Mouse (Mus musculus): ENCODE measurements around the gene Eif4a1. TPM values are rescaled to one million over a fixed set of nuclear protein-coding genes. Genes with fewer than 3 reads are reported as not detected.

The Eif4a1 gene
- polyA plus RNA-seq, 1 experiment from 2014 or later = 291 TPM

GRCm38 (mm10) chr11:69662213-69662966 lies 9.8 kb downstream of the Eif4a1 start, which contains the start of gene Mpdu1:
TSS of gene Mpdu1 (minus strand) at chr11:69662642.
- under 1% methylated on average over 48 of the region's 48 CpGs for WGBS
- 0 out of 2 replicates have a peak, but pooled peaks cover 8% of the 10 kb centered on the region for H3K4me1 ChIP-seq (replicated peaks; ENCODE audit: control insufficient read depth, insufficient read depth, low read length)

DNA sequence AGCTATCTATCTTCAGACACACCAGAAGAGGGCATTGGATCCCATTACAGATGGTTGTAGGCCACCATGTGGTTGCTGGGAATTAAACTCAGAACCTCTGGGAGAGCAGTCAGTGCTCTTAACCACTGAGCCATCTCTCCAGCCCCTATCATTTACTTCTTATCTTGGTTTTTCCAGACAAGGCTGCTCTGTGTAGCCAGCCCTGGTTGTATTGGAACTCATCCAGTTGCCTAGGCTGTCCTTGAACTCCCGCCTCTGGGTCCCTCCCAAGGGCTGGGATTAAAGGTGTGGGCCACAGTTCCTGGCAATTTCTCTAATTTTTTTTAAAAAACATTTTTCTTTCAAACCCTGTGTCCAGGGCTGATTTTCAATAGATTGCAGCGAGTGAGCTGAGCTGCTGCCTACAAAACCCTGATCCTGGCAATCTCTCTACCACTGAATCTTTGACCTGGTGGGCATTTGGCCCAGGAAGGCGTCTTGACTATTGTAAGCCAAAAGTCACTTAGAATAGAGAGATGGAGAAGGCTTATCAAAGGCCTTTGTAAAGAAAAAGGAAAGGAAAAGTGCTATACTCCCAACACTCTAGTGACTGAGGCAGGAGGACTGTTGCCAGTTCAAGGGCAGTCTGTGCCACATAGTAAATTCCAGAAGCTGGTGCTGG lies 10.9 kb downstream of the Eif4a1 start:
- no peak for TF ChIP-seq CTCF (IDR thresholded peaks at IDR 0.05; ENCODE audit: low read depth)
- no peak overlapping the region for H3K27ac ChIP-seq (ENCODE audit: low read depth, low read length)
- H3K27me3 ChIP-seq (replicated peaks; ENCODE audit: control insufficient read depth, insufficient read depth, low read length) = no peaks in the 10 kb centered on the region
- peak overlapping the region; percentile 50; the same call in 1 of the 2 replicates for H3K4me3 ChIP-seq (ENCODE audit: low read depth, low read length)
- peak overlapping the region; percentile 64 for H3K4me2 ChIP-seq (replicated peaks; ENCODE audit: low read depth)
- no peaks in the 10 kb centered on the region for H3K9me3 ChIP-seq (ENCODE audit: control insufficient read depth)
- H3K4me1 ChIP-seq (replicated peaks; ENCODE audit: control insufficient read depth, insufficient read depth, low read length) = 0 out of 2 replicates have a peak, but pooled peaks cover 8% of the 10 kb centered on the region
- no peak overlapping the region for H3K9ac ChIP-seq (ENCODE audit: low read depth, low read length)
- WGBS = 49% methylated on average over 3 of the region's 3 CpGs
- H3K36me3 ChIP-seq (ENCODE audit: control insufficient read depth, insufficient read depth) = peaks cover 55% of the 10 kb centered on the region
- ATAC-seq = no peak

More at GRCm38 (mm10) chr11:69662213-69662966, 9.8 kb downstream of the Eif4a1 start, which contains the start of gene Mpdu1:
- Histone ChIP-seq H3K27me3 (replicated peaks; ENCODE audit: control insufficient read depth, insufficient read depth, low read length) (no peaks in the 10 kb centered on the region), H3K36me3 (ENCODE audit: control insufficient read depth, insufficient read depth) (peaks cover 52% of the 10 kb centered on the region), H3K9ac (ENCODE audit: low read depth, low read length) (peak within 1 kb of the TSS; percentile 63), H3K27ac (ENCODE audit: low read depth, low read length) (peak within 1 kb of the TSS; percentile 93), H3K9me3 (ENCODE audit: control insufficient read depth) (no peaks in the 10 kb centered on the region), H3K4me3 (ENCODE audit: low read depth, low read length) (peak within 1 kb of the TSS; percentile 50), H3K4me2 (replicated peaks; ENCODE audit: low read depth) (peak within 1 kb of the TSS; percentile 64)
- peak; percentile 72 for TF ChIP-seq CTCF (IDR thresholded peaks at IDR 0.05; ENCODE audit: low read depth)
- ATAC-seq = peak; percentile 93

GRCm38 (mm10) chr11:69657462-69657881 lies 14.8 kb downstream of the Eif4a1 start:
- no peak overlapping the region for H3K4me2 ChIP-seq (replicated peaks; ENCODE audit: low read depth)
- H3K36me3 ChIP-seq (ENCODE audit: control insufficient read depth, insufficient read depth) = peaks cover 45% of the 10 kb centered on the region
- H3K9me3 ChIP-seq (ENCODE audit: control insufficient read depth) = no peaks in the 10 kb centered on the region
- 78% methylated on average over 15 of the region's 15 CpGs for WGBS
- no peaks in the 10 kb centered on the region for H3K4me1 ChIP-seq (replicated peaks; ENCODE audit: control insufficient read depth, insufficient read depth, low read length)
- H3K4me3 ChIP-seq (ENCODE audit: low read depth, low read length) = no peak overlapping the region
- H3K27me3 ChIP-seq (replicated peaks; ENCODE audit: control insufficient read depth, insufficient read depth, low read length) = no peaks in the 10 kb centered on the region
- H3K27ac ChIP-seq (ENCODE audit: low read depth, low read length) = no peak overlapping the region
- ATAC-seq = no peak
- no peak overlapping the region for H3K9ac ChIP-seq (ENCODE audit: low read depth, low read length)
- TF ChIP-seq CTCF (IDR thresholded peaks at IDR 0.05; ENCODE audit: low read depth) = no peak

DNA sequence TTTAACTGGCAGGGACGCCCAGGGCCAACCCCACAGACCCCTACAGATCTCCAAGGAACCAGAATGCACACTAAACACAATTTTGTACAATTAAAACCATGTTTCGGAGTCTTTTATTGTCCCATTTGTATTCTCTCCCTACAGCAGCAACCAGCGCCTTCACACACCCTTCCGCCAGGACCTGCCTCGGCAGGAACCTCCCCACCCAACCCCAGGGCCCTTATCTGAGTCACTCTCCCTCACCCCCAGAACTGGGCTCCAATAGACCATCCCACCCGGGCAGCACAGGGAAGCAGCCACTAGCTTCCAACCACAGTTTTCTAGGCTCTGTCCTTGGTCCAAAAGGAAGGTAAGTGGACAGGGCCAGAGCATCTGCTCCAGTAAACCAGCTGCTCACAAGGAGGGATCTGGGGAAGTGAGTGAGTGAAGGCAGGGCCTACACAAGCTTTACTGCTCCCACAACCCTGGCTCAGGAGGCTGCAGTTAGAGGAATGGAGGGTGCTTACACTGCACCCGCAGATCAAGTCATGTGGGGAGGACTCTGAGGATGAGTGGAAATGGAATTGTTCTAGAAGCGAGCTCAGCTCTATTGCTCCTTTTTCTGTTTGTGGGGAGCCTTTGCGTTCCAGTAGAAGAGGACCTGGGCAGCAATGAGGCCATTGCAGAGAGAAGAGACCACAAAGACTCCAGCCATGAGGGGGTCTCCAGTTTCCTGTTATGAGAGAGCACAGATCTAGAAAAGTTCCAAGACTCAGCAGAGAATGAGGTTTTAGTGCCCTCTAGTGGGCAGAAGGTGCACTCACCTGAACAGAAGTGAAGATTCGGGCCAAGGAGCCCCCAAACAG lies 15.4 kb downstream of the Eif4a1 start:
- H3K4me3 ChIP-seq (ENCODE audit: low read depth, low read length) = no peak overlapping the region
- WGBS = 72% methylated on average over 10 of the region's 10 CpGs
- H3K4me2 ChIP-seq (replicated peaks; ENCODE audit: low read depth) = no peak overlapping the region
- TF ChIP-seq CTCF (IDR thresholded peaks at IDR 0.05; ENCODE audit: low read depth) = peak; percentile 82
- H3K36me3 ChIP-seq (ENCODE audit: control insufficient read depth, insufficient read depth) = peaks cover 52% of the 10 kb centered on the region
- no peaks in the 10 kb centered on the region for H3K9me3 ChIP-seq (ENCODE audit: control insufficient read depth)
- no peaks in the 10 kb centered on the region for H3K27me3 ChIP-seq (replicated peaks; ENCODE audit: control insufficient read depth, insufficient read depth, low read length)
- H3K4me1 ChIP-seq (replicated peaks; ENCODE audit: control insufficient read depth, insufficient read depth, low read length) = no peaks in the 10 kb centered on the region
- no peak overlapping the region for H3K27ac ChIP-seq (ENCODE audit: low read depth, low read length)
- H3K9ac ChIP-seq (ENCODE audit: low read depth, low read length) = no peak overlapping the region
- ATAC-seq = no peak

- H3K27ac ChIP-seq (ENCODE audit: low read depth, low read length) = no peak overlapping the region
- H3K4me2 ChIP-seq (replicated peaks; ENCODE audit: low read depth) = no peak overlapping the region
- peaks cover 60% of the 10 kb centered on the region for H3K36me3 ChIP-seq (ENCODE audit: control insufficient read depth, insufficient read depth)
These were observed 16.2 kb downstream of the Eif4a1 start for GRCm38 (mm10) chr11:69656065-69656455.

More at GRCm38 (mm10) chr11:69656065-69656455, 16.2 kb downstream of the Eif4a1 start:
- Histone ChIP-seq H3K27me3 (replicated peaks; ENCODE audit: control insufficient read depth, insufficient read depth, low read length) (no peaks in the 10 kb centered on the region), H3K4me3 (ENCODE audit: low read depth, low read length) (no peak overlapping the region), H3K9me3 (ENCODE audit: control insufficient read depth) (no peaks in the 10 kb centered on the region), H3K9ac (ENCODE audit: low read depth, low read length) (no peak overlapping the region), H3K4me1 (replicated peaks; ENCODE audit: control insufficient read depth, insufficient read depth, low read length) (no peaks in the 10 kb centered on the region)
- no peak for TF ChIP-seq CTCF (IDR thresholded peaks at IDR 0.05; ENCODE audit: low read depth)
- ATAC-seq = no peak
- 66% methylated on average over 5 of the region's 5 CpGs for WGBS
